Mouse (Mus musculus) stomach, postnatal 0 days (tissue): Measurements from ENCODE around the gene Afap1l2.

Experiments
- CTCF ChIP-seq: IDR thresholded peaks from 2 replicates; pipeline ENCODE4 v1.5.1; 2016; ENCODE audit warnings: antibody characterized with exemption, low read depth, mild to moderate bottlenecking, moderate library complexity
- EP300 ChIP-seq: optimal IDR thresholded peaks from 2 replicates; pipeline ENCODE3; 2016; ENCODE audit warnings: antibody characterized with exemption

- TF ChIP-seq CTCF (no peak), EP300 (no peak)
Observed at GRCm38 (mm10) chr19:56990367-56991111, 17.5 kb downstream of the Afap1l2 start.
